Mouse (Mus musculus) brown adipose tissue, adult 24 weeks (tissue): ENCODE data around the gene Spata21. TPM values are rescaled to one million over a fixed set of nuclear protein-coding genes. Genes with fewer than 3 reads are reported as not detected.

Experiments used
- H3K27ac ChIP-seq: fragments of 200-500 bp; replicated peaks from 2 replicates; pipeline ENCODE4 v1.5.1; 2012; ENCODE audit warnings: low read depth, mild to moderate bottlenecking, low read length
- H3K4me1 ChIP-seq: fragments of 200-500 bp; 2 replicates; pipeline ENCODE4 v1.6.1; 2012; ENCODE audit warnings: low read length, mixed read lengths; ENCODE audit not compliant: control insufficient read depth, insufficient read depth, insufficient read length
- H3K4me3 ChIP-seq: fragments of 200-500 bp; 2 replicates; pipeline ENCODE4 v1.5.1; 2012; ENCODE audit warnings: low read depth, mild to moderate bottlenecking, low read length, moderate library complexity; ENCODE audit not compliant: insufficient read depth
- polyA plus RNA-seq: library from polyadenylated mRNA; stranded (reverse); fragments of >200 nt; gene quantifications from 2 replicates; pipeline ENCODE4 v1.2.4, GENCODE M21; 2012; ENCODE audit not compliant: missing spikeins, insufficient read depth, insufficient read length

Gene Spata21
- polyA plus RNA-seq, 1 experiment, result not detected

- Histone ChIP-seq H3K4me3 (no peak overlapping the region), H3K27ac (no peak overlapping the region), H3K4me1 (no peaks in the 10 kb centered on the region)
Measured at GRCm38 (mm10) chr4:141098935-141099334, 10.8 kb downstream of the Spata21 start.

GRCm38 (mm10) chr4:141099956-141100355 is 11.8 kb downstream of the Spata21 start:
- no peak overlapping the region for H3K4me3 ChIP-seq
- no peaks in the 10 kb centered on the region for H3K4me1 ChIP-seq
- H3K27ac ChIP-seq, result no peak overlapping the region

GRCm38 (mm10) chr4:141101291-141101690 is 13.2 kb downstream of the Spata21 start:
- H3K4me1 ChIP-seq, result no peaks in the 10 kb centered on the region
- no peak overlapping the region for H3K4me3 ChIP-seq
- H3K27ac ChIP-seq, result no peak overlapping the region

GRCm38 (mm10) chr4:141101855-141102254 is 13.7 kb downstream of the Spata21 start:
- no peak overlapping the region for H3K4me3 ChIP-seq
- H3K4me1 ChIP-seq, result no peaks in the 10 kb centered on the region
- H3K27ac ChIP-seq, result no peak overlapping the region

GRCm38 (mm10) chr4:141106526-141107183 is 18.5 kb downstream of the Spata21 start:
- H3K27ac ChIP-seq, result no peak overlapping the region

GRCm38 (mm10) chr4:141108196-141108732 is 20.1 kb downstream of the Spata21 start:
- Histone ChIP-seq H3K27ac (no peak overlapping the region), H3K4me1 (no peaks in the 10 kb centered on the region), H3K4me3 (no peak overlapping the region)

More at GRCm38 (mm10) chr4:141106526-141107183, 18.5 kb downstream of the Spata21 start:
- H3K4me1 ChIP-seq, result no peaks in the 10 kb centered on the region
- H3K4me3 ChIP-seq, result no peak overlapping the region

GRCm38 (mm10) chr4:141113831-141114230 is 25.7 kb downstream of the Spata21 start:
- H3K4me3 ChIP-seq, result no peak overlapping the region
- H3K4me1 ChIP-seq, result peaks cover 5% of the 10 kb centered on the region
- H3K27ac ChIP-seq, result no peak overlapping the region

- H3K4me1 ChIP-seq, result peaks cover 12% of the 10 kb centered on the region
- H3K4me3 ChIP-seq, result no peak overlapping the region
- no peak overlapping the region for H3K27ac ChIP-seq
Measured at GRCm38 (mm10) chr4:141114521-141114981, 26.4 kb downstream of the Spata21 start.

- H3K4me3 ChIP-seq, result no peak overlapping the region
- peaks cover 16% of the 10 kb centered on the region for H3K4me1 ChIP-seq
- H3K27ac ChIP-seq, result no peak overlapping the region
Measured at GRCm38 (mm10) chr4:141115398-141115797, 27.3 kb downstream of the Spata21 start.

GRCm38 (mm10) chr4:141118691-141119090 is 30.6 kb downstream of the Spata21 start:
- Histone ChIP-seq H3K4me3 (no peak overlapping the region), H3K27ac (no peak overlapping the region), H3K4me1 (peaks cover 19% of the 10 kb centered on the region)

GRCm38 (mm10) chr4:141120700-141121099 is 32.6 kb downstream of the Spata21 start:
- Histone ChIP-seq H3K4me3 (no peak overlapping the region), H3K4me1 (peaks cover 21% of the 10 kb centered on the region), H3K27ac (no peak overlapping the region)

GRCm38 (mm10) chr4:141122663-141123062 is 34.5 kb downstream of the Spata21 start:
- Histone ChIP-seq H3K4me1 (peaks cover 21% of the 10 kb centered on the region), H3K27ac (no peak overlapping the region), H3K4me3 (no peak overlapping the region)

- H3K4me1 ChIP-seq, result peaks cover 21% of the 10 kb centered on the region
- H3K4me3 ChIP-seq, result no peak overlapping the region
- no peak overlapping the region for H3K27ac ChIP-seq
Measured at GRCm38 (mm10) chr4:141123065-141123464, 34.9 kb downstream of the Spata21 start.

GRCm38 (mm10) chr4:141129190-141129710 is 41.1 kb downstream of the Spata21 start:
- Histone ChIP-seq H3K4me1 (peaks cover 39% of the 10 kb centered on the region), H3K27ac (no peak overlapping the region), H3K4me3 (no peak overlapping the region)

GRCm38 (mm10) chr4:141130704-141131342 is 42.7 kb downstream of the Spata21 start:
- H3K27ac ChIP-seq, result peak overlapping the region; percentile 17; the same call in 1 of the 2 replicates
- H3K4me3 ChIP-seq, result no peak overlapping the region
- peaks cover 50% of the 10 kb centered on the region for H3K4me1 ChIP-seq
